Mouse (Mus musculus): ENCODE measurements around the gene Ide.

Ide gene

DNA sequence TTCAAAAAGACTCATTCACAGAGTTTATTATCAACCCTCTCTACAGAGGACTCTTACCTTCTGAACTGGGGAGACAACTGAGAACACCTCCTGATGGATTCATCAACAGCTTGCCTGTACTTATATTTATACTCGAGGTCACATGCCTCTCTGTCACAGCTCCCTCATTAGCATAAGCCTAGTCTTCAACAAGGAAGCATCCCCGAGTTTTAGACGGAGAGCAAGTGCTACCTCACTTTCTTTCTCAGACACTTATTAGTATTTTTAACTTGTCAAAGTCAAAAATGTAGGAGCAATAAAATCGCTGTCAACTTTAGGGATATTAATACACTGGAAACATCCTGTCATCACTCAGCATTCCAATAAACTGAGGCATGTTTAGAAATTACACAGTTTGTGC, at the start of gene Ide:
Gene Ide (minus strand): TSS at position 101 of the 400 bp plus-strand sequence.
- no peak for DNase-seq (ENCODE audit: low read depth, low spot score)

DNA sequence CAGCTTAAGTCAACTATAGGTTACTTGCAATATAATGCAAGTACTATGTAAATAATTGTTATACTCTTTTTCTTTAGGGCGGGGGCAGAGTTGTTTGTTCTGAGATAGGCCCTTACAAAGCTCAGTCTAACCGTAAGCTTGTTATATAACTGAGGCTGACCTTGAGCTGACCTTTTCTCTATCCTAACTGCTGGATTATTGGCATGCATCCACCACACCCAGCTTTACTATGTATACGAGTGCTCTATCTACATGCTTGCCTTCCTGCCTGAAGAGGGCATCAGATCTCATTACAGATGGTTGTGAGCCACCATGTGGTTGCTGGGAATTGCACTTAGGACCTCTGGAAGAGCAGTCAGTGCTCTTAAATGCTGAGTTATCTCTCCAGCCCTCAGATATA, 48.5 kb upstream of the Ide start:
- DNase-seq (ENCODE audit: low read depth, low spot score) = no peak

DNA sequence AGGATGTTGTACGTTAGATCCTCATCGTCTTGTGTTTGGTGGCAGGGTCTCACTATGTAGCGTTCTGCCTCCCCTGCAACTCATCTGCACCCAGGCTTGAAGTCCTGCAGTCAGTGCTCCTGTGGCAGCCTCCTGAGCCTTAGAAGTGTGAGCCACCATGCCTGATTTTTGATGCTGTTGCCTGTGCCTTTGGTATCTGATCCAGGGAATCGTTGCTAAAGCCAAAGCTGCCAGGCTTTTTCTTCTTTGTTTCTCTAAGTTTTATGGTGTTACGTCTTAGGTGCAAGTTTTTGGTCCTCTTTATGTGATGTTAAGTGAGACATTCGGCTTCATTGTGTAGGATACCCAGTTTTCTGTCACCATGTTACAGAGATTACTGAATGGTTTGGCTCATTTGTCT, 41.2 kb upstream of the Ide start:
- no peak for DNase-seq (ENCODE audit: low read depth, low spot score)

GRCm38 (mm10) chr19:37377404-37377990, 39.8 kb upstream of the Ide start:
- no peak for DNase-seq (ENCODE audit: low read depth, low spot score)

- no peak for DNase-seq (ENCODE audit: low read depth, low spot score)
Measured at GRCm38 (mm10) chr19:37376841-37377240, 39.2 kb upstream of the Ide start.

GRCm38 (mm10) chr19:37375755-37376615, 38.3 kb upstream of the Ide start, which contains the start of gene Kif11:
Gene Kif11, plus strand, starts transcription at chr19:37376403.
- peak; percentile 99 for DNase-seq (ENCODE audit: low read depth, low spot score)

GRCm38 (mm10) chr19:37374941-37375754, 37.5 kb upstream of the Ide start:
- no peak for DNase-seq (ENCODE audit: low read depth, low spot score)

DNA sequence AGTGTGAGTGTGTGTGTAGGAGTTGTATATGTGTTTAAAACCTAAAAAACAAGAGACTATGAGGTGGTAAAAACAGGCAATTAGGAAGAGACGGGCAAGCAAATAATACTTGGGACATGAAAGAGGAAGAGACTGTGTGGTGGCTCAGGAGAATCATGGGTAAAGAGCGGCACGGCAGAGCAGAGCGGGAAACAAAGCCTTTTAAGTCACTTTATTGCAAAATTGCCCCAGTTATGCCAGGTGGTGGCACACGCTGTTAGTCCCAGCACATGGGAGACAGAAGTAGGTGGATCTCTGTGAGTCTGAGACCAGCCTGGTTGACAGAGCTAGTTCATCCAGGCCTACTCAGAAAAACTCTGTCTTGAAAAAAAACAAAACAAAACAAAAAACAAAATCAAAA, 32.7 kb upstream of the Ide start:
- no peak for DNase-seq (ENCODE audit: low read depth, low spot score)

GRCm38 (mm10) chr19:37369921-37370320, 32.3 kb upstream of the Ide start:
- DNase-seq (ENCODE audit: low read depth, low spot score) = no peak

GRCm38 (mm10) chr19:37368990-37369389, 31.3 kb upstream of the Ide start:
- DNase-seq (ENCODE audit: low read depth, low spot score) = no peak

DNA sequence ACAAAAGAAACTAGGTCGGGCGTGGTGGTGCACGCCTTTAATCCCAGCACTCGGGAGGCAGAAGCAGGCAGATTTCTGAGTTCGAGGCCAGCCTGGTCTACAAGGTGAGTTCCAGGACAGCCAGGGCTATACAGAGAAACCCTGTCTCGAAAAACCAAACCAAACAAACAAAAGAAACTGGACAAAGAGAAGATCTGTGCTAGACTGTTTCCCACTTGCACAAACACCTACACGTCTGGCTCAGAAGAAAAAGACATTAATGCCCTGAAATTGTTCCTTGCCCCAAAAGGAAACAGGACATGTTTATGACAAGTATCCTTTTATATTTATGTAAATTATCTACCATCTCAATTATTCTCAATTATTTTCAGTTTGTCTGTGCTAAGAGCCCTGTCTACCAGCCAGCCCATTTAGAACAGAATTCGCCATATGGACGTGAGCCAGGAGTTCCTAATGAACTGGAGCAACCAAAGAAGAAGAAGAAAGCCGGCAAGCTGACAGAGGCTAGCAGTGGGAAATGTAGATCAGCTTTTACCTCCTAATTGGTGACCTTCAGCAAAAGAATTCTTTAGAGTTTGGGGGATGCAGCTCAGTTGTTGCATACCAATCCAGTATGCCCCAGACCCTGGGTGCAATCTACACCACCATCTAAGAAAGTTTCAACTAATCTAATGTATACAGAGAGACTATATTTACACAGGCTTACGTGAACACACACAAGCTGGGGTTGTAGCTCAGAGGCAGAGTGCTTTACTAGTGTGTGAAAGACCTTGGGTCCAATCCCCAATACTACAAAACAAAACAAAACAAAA, 25.7 kb upstream of the Ide start:
- DNase-seq (ENCODE audit: low read depth, low spot score) = no peak

DNA sequence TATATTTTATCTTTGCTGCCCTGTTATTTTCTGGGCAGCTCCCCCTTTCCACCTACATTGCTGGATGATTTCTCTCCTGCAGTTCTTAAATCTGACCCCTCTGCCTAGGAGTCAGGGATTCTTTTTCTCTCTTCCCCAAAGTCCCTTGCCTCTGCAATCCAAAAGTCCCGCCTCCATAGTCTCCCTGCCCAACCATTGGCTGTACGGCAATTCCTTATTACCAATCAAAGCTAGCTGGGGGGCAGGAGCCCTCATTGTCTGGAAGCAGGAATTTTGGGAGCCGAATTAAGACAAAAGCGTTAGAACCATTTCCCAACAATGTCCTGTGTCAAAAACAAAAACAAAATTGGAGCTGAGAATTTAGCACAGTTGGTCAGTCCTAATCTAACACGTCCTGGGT, 24.9 kb upstream of the Ide start:
- no peak for DNase-seq (ENCODE audit: low read depth, low spot score)

DNA sequence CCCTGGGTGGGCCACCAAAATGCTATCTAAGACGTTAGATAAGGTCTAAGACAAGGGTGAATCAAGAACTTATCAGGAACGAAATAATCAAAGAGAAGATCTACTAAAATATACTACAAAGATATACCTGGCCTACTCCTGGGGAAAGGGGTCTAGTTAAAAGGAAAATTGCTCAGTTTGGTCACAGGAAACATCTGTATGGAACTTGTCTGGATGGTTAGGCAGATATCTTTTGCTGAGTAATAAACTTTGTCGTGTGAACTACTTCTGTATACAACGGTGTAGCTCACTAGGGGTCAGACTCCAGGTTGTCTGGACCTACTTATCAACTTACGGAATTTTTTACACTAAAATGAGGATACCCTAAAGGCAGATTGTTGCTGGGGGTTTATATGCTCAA, 22.4 kb upstream of the Ide start:
- DNase-seq (ENCODE audit: low read depth, low spot score) = no peak

DNA sequence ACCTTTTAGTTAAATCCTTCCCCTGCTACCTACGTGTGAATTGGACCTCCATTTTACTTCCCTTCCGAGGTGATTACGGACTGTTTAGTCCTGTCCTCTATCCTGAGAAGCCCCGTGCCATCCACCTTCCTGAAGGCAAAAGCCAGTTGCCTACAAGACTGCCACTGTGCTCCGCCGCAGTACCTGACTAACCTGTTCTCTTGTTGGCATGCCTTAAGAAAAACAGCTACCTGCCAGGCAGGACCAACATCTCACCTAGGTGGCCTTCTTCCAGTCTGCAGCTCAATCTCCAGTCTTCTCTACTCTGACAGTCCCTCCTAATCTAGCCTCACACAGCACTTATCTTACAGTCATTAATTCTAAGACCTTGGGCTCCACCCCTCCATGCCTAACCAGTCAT, 15.7 kb upstream of the Ide start:
- DNase-seq (ENCODE audit: low read depth, low spot score) = no peak

DNA sequence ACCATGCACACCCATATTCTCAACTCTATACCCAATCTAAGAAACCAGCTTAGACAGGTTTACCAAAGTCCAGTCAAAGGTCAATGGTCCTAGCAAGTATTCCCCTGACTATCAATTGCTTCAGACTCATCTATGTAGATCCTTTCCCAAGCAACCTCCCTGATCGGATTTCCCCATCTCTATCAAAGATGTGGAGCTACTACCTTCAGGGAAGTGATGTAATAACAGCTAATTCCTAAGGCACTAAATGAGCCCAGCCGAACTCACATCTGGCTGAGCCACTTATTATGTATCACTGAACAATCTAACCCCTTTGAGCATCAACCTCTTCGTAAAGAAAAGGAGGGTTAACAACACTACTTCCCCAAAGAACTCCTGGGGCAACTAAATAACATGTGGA, 15.1 kb upstream of the Ide start:
- no peak for DNase-seq (ENCODE audit: low read depth, low spot score)

- DNase-seq (ENCODE audit: low read depth, low spot score) = no peak
Measured at GRCm38 (mm10) chr19:37348952-37349351, 11.3 kb upstream of the Ide start.

DNA sequence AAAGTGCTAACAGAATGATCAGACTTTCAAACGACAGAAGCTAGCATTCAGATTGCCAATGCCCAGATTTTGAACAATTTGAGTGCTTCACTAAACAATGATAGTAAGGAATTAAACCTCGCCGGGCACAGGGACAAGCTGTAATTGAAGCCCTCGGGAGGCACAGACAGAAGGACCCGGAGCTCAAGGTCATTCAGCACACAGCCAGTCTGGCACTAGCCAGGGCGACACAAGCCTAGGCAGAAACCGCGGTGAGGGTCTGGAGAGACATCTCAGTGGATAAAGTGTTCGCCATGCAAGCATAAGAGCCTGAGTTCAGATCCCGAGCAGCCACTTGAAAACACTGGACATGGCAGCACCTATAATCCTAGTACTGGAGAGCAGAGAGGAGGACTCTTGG, 10.7 kb upstream of the Ide start:
- no peak for DNase-seq (ENCODE audit: low read depth, low spot score)

DNA sequence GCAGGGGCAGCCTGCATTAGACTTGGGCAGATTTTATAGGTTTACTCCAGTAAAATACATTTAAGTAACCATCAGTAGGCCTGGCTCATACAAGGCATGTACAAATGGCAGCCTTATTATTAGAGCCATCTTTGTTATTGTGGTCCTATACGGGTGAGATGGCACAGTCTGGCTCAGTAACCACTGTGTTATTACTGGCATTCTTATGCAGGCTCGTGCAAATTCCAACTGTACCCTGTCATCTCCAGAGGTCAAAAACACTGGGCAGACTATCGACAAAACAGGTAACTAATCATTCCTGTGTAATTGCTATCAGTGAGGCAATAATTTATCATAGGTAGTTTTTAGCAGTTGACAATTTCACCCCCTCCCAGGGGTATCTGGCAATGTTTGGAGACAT, 8.6 kb upstream of the Ide start:
- DNase-seq (ENCODE audit: low read depth, low spot score) = no peak

DNA sequence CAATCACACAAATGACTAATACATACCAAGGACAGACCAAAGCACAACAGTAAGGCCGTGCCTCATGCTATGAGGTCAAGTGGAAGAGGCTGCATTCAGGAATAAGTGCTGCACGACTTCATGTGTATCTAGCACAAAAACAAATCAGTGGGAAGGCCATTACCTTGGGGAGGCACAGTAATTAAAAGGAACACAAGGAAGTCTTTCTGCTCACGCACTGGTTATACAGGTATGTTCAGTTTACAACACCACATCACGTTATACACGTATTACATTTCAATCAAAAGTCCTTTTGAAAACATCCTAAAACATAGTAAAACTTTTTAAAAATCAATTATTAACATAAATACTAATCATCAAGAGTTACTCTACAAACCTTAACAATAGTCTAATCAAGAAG, 6.2 kb upstream of the Ide start:
- DNase-seq (ENCODE audit: low read depth, low spot score) = no peak

DNA sequence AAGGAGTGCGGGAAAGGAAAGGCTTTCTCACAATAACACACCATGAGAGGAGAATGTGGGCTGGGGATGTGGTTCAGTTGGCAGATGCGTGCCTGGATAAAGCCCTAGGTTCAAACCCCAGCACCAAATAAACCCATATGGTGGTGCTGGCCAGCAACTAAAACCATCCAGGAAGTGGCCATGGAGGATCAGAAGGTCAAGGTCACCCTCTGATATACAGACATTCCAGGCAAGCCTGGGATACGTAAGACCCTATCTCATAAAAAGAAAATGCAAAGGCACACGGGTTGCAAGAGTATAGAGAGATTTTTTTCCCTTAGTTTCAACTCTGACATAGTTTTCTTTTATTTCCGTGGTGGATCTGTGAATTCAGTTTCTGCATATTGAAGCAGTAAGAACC, 3.3 kb upstream of the Ide start:
- DNase-seq (ENCODE audit: low read depth, low spot score) = no peak

DNA sequence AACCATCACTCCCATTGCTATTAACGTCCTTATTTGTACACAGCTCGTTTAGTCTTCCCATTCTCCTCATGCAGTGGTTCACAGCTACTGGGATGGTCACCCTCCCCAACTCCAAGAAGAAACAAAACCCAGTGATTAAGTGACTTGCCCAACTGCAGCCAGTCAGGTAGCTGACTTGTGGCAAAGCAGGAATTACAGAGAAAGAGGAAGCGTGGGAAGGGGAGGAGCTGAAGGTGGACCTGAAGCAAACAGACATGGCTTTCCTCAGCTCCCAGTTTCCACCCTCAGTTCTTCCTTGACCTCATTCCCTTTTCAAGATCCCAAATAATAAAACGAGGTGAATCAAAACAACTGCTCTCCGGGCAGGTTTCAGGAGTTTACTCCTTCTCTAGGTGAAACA, 2.8 kb upstream of the Ide start:
- DNase-seq (ENCODE audit: low read depth, low spot score) = no peak

- DNase-seq (ENCODE audit: low read depth, low spot score) = no peak
Measured at GRCm38 (mm10) chr19:37335392-37335791, 2.3 kb downstream of the Ide start.

All from telencephalon, adult 2 months (tissue).